Mouse (Mus musculus): ENCODE data around the gene Haus4. TPM values are rescaled to one million over a fixed set of nuclear protein-coding genes. Genes with fewer than 3 reads are reported as not detected.

Gene Haus4
- polyA plus RNA-seq, 1 experiment from 2014 or later, result 19.4 TPM

DNA sequence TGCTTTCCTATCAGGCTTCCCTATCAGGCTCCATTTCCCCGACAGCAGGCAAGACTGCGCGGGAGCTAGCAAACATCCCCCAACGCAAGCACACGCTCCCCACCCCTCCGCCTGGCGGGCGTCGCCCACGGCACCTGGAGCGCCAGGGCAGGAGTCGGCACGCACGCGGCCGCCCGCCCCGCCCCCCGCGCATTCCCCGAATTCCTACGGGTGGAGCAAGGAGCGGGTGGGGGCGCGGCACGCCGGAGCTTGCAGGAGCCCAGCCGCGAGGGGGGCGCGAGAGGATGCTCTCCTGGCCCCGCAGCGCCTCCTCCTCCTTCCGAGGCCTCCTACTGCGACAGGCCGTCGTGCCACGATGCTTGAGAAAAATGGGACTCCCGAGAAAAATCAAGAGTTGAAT lies 21.2 kb upstream of the Haus4 start:
- Histone ChIP-seq H3K36me3 (ENCODE audit: control insufficient read depth, insufficient read depth, low read length) (no peaks in the 10 kb centered on the region), H3K4me1 (ENCODE audit: control insufficient read depth, insufficient read depth, low read depth, low read length) (peaks cover 30% of the 10 kb centered on the region), H3K9me3 (ENCODE audit: control insufficient read depth, low read length) (no peaks in the 10 kb centered on the region), H3K4me3 (ENCODE audit: low read length) (peak overlapping the region; percentile 66), H3K4me2 (ENCODE audit: low read length) (peak overlapping the region; percentile 91), H3K9ac (ENCODE audit: low read depth, low read length) (peak overlapping the region; percentile 70), H3K27me3 (replicated peaks; ENCODE audit: control insufficient read depth, insufficient read depth, low read length) (peaks cover 19% of the 10 kb centered on the region), H3K27ac (ENCODE audit: low read depth, low read length) (no peak overlapping the region)
- 1% methylated on average over 36 of the region's 39 CpGs for WGBS
- ATAC-seq, result no peak

DNA sequence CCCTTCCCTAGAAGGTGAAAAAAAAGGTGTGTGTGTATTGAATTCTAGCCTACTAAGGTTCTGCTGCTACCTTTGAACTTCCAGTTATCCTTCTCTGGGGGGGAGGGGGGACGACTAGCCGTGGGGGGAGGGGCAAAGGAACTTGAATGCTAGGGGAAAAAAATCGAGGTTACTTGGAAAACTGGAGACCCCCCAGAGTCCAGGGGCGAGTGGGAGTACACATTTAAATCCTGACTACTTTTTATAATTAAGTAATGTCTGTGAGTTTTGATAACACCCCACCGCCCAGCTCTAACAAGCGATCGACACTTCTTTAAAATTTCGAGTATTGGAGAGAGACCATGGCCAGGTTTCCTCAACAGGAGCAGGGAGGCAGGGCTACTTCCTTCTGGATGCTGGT lies 20.6 kb upstream of the Haus4 start:
- Histone ChIP-seq H3K4me1 (ENCODE audit: control insufficient read depth, insufficient read depth, low read depth, low read length) (peaks cover 30% of the 10 kb centered on the region), H3K27ac (ENCODE audit: low read depth, low read length) (no peak overlapping the region), H3K4me2 (ENCODE audit: low read length) (peak overlapping the region; percentile 91), H3K27me3 (replicated peaks; ENCODE audit: control insufficient read depth, insufficient read depth, low read length) (peaks cover 19% of the 10 kb centered on the region), H3K4me3 (ENCODE audit: low read length) (peak overlapping the region; percentile 66), H3K9me3 (ENCODE audit: control insufficient read depth, low read length) (no peaks in the 10 kb centered on the region), H3K9ac (ENCODE audit: low read depth, low read length) (no peak overlapping the region), H3K36me3 (ENCODE audit: control insufficient read depth, insufficient read depth, low read length) (no peaks in the 10 kb centered on the region)
- WGBS, result 4% methylated on average over 8 of the region's 8 CpGs
- ATAC-seq, result no peak

DNA sequence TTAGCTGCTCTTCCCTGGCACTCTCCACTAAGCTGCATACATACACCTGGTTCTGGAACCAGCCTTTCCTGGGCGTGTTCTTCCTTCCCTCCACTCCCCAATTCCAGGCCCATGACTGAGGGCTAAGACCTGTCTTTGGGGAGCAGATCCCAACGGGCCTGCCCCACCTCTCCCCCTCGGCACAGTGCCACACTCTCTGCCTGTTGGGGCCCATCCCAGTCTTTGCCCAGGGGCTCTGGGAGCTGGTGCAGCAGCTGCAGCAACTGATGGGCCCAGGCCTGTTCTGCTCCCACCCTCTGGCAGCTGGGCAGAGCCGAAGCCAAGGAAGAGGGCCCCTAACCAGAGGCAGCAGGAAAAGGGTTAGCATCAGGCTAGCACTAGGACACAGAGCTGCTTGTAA lies 19.8 kb upstream of the Haus4 start:
- Histone ChIP-seq H3K27ac (ENCODE audit: low read depth, low read length) (no peak overlapping the region), H3K9me3 (ENCODE audit: control insufficient read depth, low read length) (no peaks in the 10 kb centered on the region), H3K36me3 (ENCODE audit: control insufficient read depth, insufficient read depth, low read length) (no peaks in the 10 kb centered on the region), H3K4me1 (ENCODE audit: control insufficient read depth, insufficient read depth, low read depth, low read length) (peaks cover 30% of the 10 kb centered on the region), H3K27me3 (replicated peaks; ENCODE audit: control insufficient read depth, insufficient read depth, low read length) (peaks cover 19% of the 10 kb centered on the region), H3K4me2 (ENCODE audit: low read length) (peak overlapping the region; percentile 91), H3K4me3 (ENCODE audit: low read length) (no peak overlapping the region), H3K9ac (ENCODE audit: low read depth, low read length) (no peak overlapping the region)
- ATAC-seq, result no peak
- WGBS, result 15% methylated on average over 4 of the region's 4 CpGs

DNA sequence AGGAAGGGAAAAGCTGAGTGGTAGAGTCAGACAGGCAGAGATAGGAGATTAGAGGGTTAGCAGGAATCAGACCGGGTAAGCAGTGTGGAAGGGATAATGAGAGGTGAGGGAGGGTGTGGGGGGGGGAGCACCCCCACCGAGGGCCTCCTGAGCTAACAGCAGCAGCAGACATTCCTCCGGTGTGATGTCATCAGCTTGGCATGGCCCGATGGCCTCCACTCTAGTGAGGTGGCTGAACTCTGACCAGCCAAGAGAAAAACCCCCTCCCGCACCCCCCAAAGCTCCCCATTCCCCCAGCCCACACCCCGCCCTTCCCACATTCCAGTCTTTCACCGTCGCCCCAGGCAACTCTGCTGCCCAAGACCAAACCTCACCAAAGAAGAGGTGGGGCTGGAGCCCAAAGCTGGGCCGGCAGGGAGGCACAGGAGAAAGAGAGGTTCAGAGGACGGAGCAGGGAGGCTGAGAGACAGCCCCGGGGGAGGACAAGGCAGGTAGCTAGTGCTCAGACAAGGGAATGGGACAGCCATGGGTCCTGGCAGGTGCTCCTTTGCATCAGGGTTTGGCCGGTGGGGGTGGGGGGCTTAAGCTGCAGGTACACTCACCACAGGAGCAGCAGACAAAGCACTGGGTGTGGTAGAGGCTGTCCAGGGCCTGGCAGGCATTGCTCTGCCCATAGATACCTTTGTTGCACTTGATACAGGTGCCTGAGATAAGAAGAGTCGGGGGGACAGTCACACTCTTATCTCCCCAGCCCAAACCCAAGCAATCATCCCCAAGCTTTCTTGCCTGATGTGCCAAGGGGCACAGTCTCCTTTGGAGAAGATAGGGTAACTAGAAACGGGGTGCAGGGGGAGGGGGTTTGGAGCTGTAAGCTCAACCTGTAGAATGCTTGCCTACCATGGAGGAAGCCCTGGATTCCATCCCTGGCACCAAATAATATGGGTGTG lies 18.6 kb upstream of the Haus4 start:
- WGBS, result 7% methylated on average over 12 of the region's 14 CpGs
- no peaks in the 10 kb centered on the region for H3K36me3 ChIP-seq (ENCODE audit: control insufficient read depth, insufficient read depth, low read length)
- no peak overlapping the region for H3K4me3 ChIP-seq (ENCODE audit: low read length)
- H3K9me3 ChIP-seq (ENCODE audit: control insufficient read depth, low read length), result no peaks in the 10 kb centered on the region
- peaks cover 25% of the 10 kb centered on the region for H3K4me1 ChIP-seq (ENCODE audit: control insufficient read depth, insufficient read depth, low read depth, low read length)
- peaks cover 19% of the 10 kb centered on the region for H3K27me3 ChIP-seq (replicated peaks; ENCODE audit: control insufficient read depth, insufficient read depth, low read length)
- 0 out of 2 replicates have a peak overlapping the region, but pooled peaks have one; percentile 2 for H3K27ac ChIP-seq (ENCODE audit: low read depth, low read length)
- peak overlapping the region; percentile 20; the same call in 1 of the 2 replicates for H3K4me2 ChIP-seq (ENCODE audit: low read length)
- peak overlapping the region; percentile 18; the same call in 1 of the 2 replicates for H3K9ac ChIP-seq (ENCODE audit: low read depth, low read length)
- no peak for ATAC-seq

DNA sequence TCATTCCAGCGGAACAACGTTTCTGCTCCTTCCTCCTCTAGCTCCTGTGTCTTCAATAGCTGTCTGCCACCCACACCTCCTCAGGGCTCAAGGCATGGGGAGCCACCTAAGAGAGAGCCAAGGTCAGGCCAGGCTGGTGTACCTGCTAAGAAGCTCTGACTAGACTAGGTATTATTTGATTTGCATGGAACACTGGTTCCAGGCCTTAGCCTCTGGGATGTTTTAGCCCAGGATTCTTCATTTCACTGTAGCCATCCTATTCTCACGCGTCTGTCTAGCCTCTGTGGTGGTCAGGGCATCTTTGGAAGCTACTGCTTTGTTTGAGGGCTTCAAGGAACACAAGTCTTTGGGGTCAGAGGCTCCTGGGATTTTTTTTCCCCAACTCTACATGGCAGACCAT lies 17.7 kb upstream of the Haus4 start:
- no peaks in the 10 kb centered on the region for H3K36me3 ChIP-seq (ENCODE audit: control insufficient read depth, insufficient read depth, low read length)
- no peak overlapping the region for H3K4me2 ChIP-seq (ENCODE audit: low read length)
- WGBS, result 48% methylated on average over 4 of the region's 4 CpGs
- H3K4me3 ChIP-seq (ENCODE audit: low read length), result no peak overlapping the region
- peaks cover 16% of the 10 kb centered on the region for H3K27me3 ChIP-seq (replicated peaks; ENCODE audit: control insufficient read depth, insufficient read depth, low read length)
- ATAC-seq, result no peak
- no peaks in the 10 kb centered on the region for H3K9me3 ChIP-seq (ENCODE audit: control insufficient read depth, low read length)
- peaks cover 21% of the 10 kb centered on the region for H3K4me1 ChIP-seq (ENCODE audit: control insufficient read depth, insufficient read depth, low read depth, low read length)
- H3K27ac ChIP-seq (ENCODE audit: low read depth, low read length), result no peak overlapping the region
- 0 out of 2 replicates have a peak overlapping the region, but pooled peaks have one; percentile 4 for H3K9ac ChIP-seq (ENCODE audit: low read depth, low read length)

DNA sequence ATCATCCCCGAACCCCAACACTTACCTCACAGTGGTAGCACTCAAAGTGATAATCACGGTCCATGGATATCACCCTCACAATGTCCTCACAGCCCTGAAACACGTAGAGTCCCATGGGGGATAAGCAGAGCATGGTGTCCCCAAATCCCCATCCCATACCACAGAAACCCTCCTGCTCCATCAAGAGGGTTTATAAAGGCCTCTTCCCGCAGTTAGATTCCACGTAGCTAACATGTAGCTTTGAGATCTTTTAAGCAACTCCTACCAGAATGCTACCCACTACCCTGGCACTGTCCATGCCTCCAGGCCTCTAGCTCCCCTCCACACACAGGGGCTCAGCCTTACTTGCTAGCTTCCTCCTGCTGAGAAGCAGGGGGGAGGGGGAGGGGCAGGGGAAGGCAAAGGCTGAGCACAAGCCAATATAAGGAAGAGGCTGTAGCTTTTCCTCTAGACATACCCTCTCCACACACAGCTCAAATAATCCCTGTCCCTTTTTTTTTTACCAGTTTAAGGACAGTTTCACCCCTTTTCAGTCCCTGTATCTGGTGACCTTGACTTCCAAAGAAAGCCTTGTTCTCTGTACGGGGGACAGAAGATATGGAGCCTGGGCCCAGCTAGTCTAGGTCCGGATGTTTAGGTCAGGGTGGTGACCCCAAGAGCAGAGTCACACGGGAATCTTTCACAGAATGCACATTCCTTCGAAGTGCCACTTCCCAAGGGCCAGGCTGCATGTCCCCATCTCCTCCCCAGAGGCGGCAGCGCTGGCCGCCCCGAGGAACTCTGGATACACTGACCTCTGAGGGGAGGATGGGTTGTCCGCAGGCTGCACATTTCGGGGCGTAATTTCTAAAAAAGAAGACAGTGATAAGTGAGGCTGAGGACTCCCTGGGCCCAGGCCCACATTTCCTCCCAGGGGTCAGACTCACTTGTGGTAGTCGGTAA lies 15.3 kb upstream of the Haus4 start:
- no peak overlapping the region for H3K4me3 ChIP-seq (ENCODE audit: low read length)
- peak; percentile 6; the same call in 1 of the 2 replicates for ATAC-seq
- 63% methylated on average over 17 of the region's 17 CpGs for WGBS
- peaks cover 8% of the 10 kb centered on the region for H3K27me3 ChIP-seq (replicated peaks; ENCODE audit: control insufficient read depth, insufficient read depth, low read length)
- H3K4me2 ChIP-seq (ENCODE audit: low read length), result no peak overlapping the region
- H3K36me3 ChIP-seq (ENCODE audit: control insufficient read depth, insufficient read depth, low read length), result no peaks in the 10 kb centered on the region
- H3K4me1 ChIP-seq (ENCODE audit: control insufficient read depth, insufficient read depth, low read depth, low read length), result peaks cover 6% of the 10 kb centered on the region; the same call in 1 of the 2 replicates
- H3K9ac ChIP-seq (ENCODE audit: low read depth, low read length), result 0 out of 2 replicates have a peak overlapping the region, but pooled peaks have one; percentile 19
- no peak overlapping the region for H3K27ac ChIP-seq (ENCODE audit: low read depth, low read length)
- no peaks in the 10 kb centered on the region for H3K9me3 ChIP-seq (ENCODE audit: control insufficient read depth, low read length)

DNA sequence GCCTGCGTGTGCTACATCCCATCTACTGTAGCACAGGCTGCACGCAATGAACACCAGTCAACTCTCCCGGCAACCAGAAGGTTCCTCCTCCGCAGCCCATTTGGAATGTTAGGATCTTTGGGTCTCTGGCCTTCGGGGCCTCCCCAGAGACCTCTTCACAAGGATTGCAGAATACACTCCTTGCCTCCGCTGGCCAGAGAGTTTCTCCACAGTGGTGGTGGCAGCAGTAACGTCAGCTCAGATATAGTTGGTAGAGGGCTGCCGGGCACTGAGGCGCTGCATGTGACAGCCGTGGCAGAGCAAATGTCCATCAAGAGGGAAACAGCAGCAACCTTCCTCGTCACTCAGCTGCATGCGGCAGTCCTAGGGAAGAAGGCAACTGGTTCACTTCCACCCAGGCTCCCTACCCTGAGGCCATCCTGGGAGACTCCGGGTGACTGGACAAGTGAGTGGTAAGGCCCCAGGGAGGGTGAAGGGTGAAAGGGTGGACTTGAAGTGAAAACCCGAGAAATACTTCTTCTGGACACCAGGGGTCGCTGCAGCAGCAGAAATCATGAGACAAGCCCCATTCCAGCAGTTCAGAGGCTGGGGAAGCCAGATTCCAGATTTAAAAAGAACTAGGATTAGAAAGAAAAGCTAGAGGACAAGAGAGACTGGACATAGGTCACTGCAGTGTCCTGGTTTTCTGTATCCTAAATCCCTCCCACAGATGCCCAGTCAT lies 14.4 kb upstream of the Haus4 start:
- Histone ChIP-seq H3K4me2 (ENCODE audit: low read length) (no peak overlapping the region), H3K4me1 (ENCODE audit: control insufficient read depth, insufficient read depth, low read depth, low read length) (peaks cover 6% of the 10 kb centered on the region; the same call in 1 of the 2 replicates), H3K27me3 (replicated peaks; ENCODE audit: control insufficient read depth, insufficient read depth, low read length) (peaks cover 6% of the 10 kb centered on the region), H3K9ac (ENCODE audit: low read depth, low read length) (no peak overlapping the region), H3K36me3 (ENCODE audit: control insufficient read depth, insufficient read depth, low read length) (no peaks in the 10 kb centered on the region), H3K9me3 (ENCODE audit: control insufficient read depth, low read length) (no peaks in the 10 kb centered on the region), H3K4me3 (ENCODE audit: low read length) (no peak overlapping the region), H3K27ac (ENCODE audit: low read depth, low read length) (no peak overlapping the region)
- 73% methylated on average over 15 of the region's 15 CpGs for WGBS
- ATAC-seq, result peak; percentile 34

DNA sequence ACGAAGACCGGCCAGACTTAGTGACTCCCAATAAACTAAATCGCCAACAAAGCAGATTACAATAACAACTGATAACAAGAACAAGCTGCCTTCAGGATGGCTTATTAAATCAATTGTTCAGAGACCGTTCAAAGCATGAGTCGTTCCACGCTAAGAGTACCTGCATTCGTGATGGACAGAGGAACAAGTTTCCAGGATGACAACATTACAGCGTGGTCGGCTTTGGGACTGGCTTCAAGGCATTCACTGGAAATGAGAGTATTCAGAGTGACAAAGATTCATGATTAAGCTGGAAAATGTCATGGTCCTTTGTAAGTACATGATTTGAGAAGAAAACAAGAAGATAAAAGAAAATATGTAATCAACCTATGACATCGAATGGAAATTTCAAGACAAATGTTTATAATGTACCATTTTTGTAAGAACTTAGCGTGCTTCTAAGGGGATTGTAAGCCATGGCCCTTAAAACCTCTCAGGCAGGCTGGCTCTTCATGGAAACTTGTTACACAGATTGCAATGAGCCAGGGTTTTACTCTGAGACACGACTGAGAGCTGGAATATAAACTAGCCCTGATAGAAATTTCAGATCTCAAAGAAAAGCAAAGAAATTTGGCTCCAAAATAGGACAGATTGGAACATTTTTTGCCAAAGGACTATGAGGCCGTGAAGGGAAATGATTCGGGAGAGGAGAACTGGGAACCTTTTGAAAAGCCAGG lies 6.3 kb upstream of the Haus4 start:
- no peak overlapping the region for H3K4me3 ChIP-seq (ENCODE audit: low read length)
- WGBS, result 85% methylated on average over 14 of the region's 14 CpGs

More for the DNA sequence above, 6.3 kb upstream of the Haus4 start:
- no peaks in the 10 kb centered on the region for H3K9me3 ChIP-seq (ENCODE audit: control insufficient read depth, low read length)
- no peaks in the 10 kb centered on the region for H3K4me1 ChIP-seq (ENCODE audit: control insufficient read depth, insufficient read depth, low read depth, low read length)
- no peaks in the 10 kb centered on the region for H3K36me3 ChIP-seq (ENCODE audit: control insufficient read depth, insufficient read depth, low read length)
- no peak overlapping the region for H3K9ac ChIP-seq (ENCODE audit: low read depth, low read length)
- H3K27ac ChIP-seq (ENCODE audit: low read depth, low read length), result no peak overlapping the region
- no peak for ATAC-seq
- no peak overlapping the region for H3K4me2 ChIP-seq (ENCODE audit: low read length)
- no peaks in the 10 kb centered on the region for H3K27me3 ChIP-seq (replicated peaks; ENCODE audit: control insufficient read depth, insufficient read depth, low read length)
